Mouse (Mus musculus) B cell, adult 2 months (primary cell): ENCODE data around the gene Mageb16.

Experiments
- DNase-seq, 2 experiments: peaks; one replicate each; pipeline ENCODE4 v3.0.0; 2022

Gene Mageb16

GRCm38 (mm10) chrX:79671411-79671810 is at the start of gene Mageb16:
Gene Mageb16 (minus strand): TSS chrX:79671435.
- DNase-seq = no peak

- no peak for DNase-seq
Observed at GRCm38 (mm10) chrX:79651091-79651490, 20.1 kb downstream of the Mageb16 start.

- no peak for DNase-seq
Observed at GRCm38 (mm10) chrX:79635396-79635795, 35.8 kb downstream of the Mageb16 start.

- no peak for DNase-seq
Observed at GRCm38 (mm10) chrX:79606462-79606861, 64.8 kb downstream of the Mageb16 start.
